ENCODE assay signal across 8 mouse cellular contexts in genomic region chr4:128727019-128727720, GRCm38 (mm10). TPM values are rescaled to one million over a fixed set of nuclear protein-coding genes. Genes with fewer than 3 reads are reported as not detected.
DNase-seq lines count a peak whose midpoint lies in the region; ATAC-seq and TF ChIP-seq lines count a peak whose summit lies in the region.

No protein-coding gene starts in this region.

- 2% methylated on average over 58 of the region's 68 CpGs for WGBS in forebrain, embryonic 10.5 days
- 3% methylated on average over 66 of the region's 68 CpGs for WGBS in heart, embryonic 16.5 days
- WGBS in liver, postnatal 0 days (ENCODE audit: insufficient replicate concordance), result 5% methylated on average over 36 of the region's 68 CpGs
- WGBS in neural tube, embryonic 14.5 days, result 2% methylated on average over 55 of the region's 68 CpGs

- H3K27ac ChIP-seq in brown adipose tissue, adult 24 weeks (replicated peaks; ENCODE audit: low read depth, low read length), result peak overlapping the region; percentile 88
- peak overlapping the region; percentile 99 for H3K27ac ChIP-seq in forebrain, embryonic 10.5 days
- H3K27ac ChIP-seq in heart, embryonic 16.5 days (ENCODE audit: low read length), result peak overlapping the region; percentile 92
- H3K27ac ChIP-seq in liver, postnatal 0 days (ENCODE audit: low read depth), result peak overlapping the region; percentile 93
- peak overlapping the region; percentile 94 for H3K27ac ChIP-seq in neural tube, embryonic 14.5 days (ENCODE audit: low read depth, low read length)

- H3K4me1 ChIP-seq in brown adipose tissue, adult 24 weeks (ENCODE audit: control insufficient read depth, insufficient read depth, insufficient read length, low read length), result peaks cover 13% of the 10 kb centered on the region
- peaks cover 85% of the 10 kb centered on the region for H3K4me1 ChIP-seq in forebrain, embryonic 10.5 days
- peaks cover 43% of the 10 kb centered on the region for H3K4me1 ChIP-seq in heart, embryonic 16.5 days (ENCODE audit: control insufficient read depth, insufficient read depth, low read length)
- peaks cover 25% of the 10 kb centered on the region for H3K4me1 ChIP-seq in liver, postnatal 0 days (ENCODE audit: insufficient read depth)
- H3K4me1 ChIP-seq in neural tube, embryonic 14.5 days (ENCODE audit: control insufficient read depth, insufficient read depth, low read length), result peaks cover 41% of the 10 kb centered on the region

- peak overlapping the region; percentile 96 for H3K4me3 ChIP-seq in brown adipose tissue, adult 24 weeks (ENCODE audit: insufficient read depth, low read depth, low read length)
- H3K4me3 ChIP-seq in forebrain, embryonic 10.5 days, result peak overlapping the region; percentile 95
- peak overlapping the region; percentile 71 for H3K4me3 ChIP-seq in heart, embryonic 16.5 days (ENCODE audit: low read length)
- H3K4me3 ChIP-seq in liver, postnatal 0 days (ENCODE audit: low read depth, low read length), result peak overlapping the region; percentile 75
- H3K4me3 ChIP-seq in neural tube, embryonic 14.5 days (ENCODE audit: low read depth, low read length), result peak overlapping the region; percentile 93

- DNase-seq in CD4-positive, CD25-positive, alpha-beta regulatory T cell, adult 2 months (ENCODE audit: low read depth, low spot score), result peak; percentile 90
- DNase-seq in forebrain, embryonic 10.5 days (ENCODE audit: extremely low spot score, low spot score), result peak; percentile 66
- peak; percentile 87 to 93 for DNase-seq in kidney, postnatal 25 days
- peak; percentile 87 for DNase-seq in liver, postnatal 0 days
- DNase-seq in testis, postnatal 14 days (ENCODE audit: low spot score), result peak; percentile 78

- no peaks in the 10 kb centered on the region for H3K9me3 ChIP-seq in forebrain, embryonic 10.5 days
- H3K9me3 ChIP-seq in heart, embryonic 16.5 days (replicated peaks; ENCODE audit: control insufficient read depth, low read length), result no peaks in the 10 kb centered on the region
- no peaks in the 10 kb centered on the region for H3K9me3 ChIP-seq in liver, postnatal 0 days (ENCODE audit: low read length)
- H3K9me3 ChIP-seq in neural tube, embryonic 14.5 days (ENCODE audit: control insufficient read depth, low read length), result no peaks in the 10 kb centered on the region

- TF ChIP-seq CTCF in liver, postnatal 0 days (IDR thresholded peaks at IDR 0.05; ENCODE audit: low read depth), result no peak

- H3K27me3 ChIP-seq in forebrain, embryonic 10.5 days (ENCODE audit: poor library complexity, severe bottlenecking), result peaks cover 37% of the 10 kb centered on the region
- no peaks in the 10 kb centered on the region for H3K27me3 ChIP-seq in heart, embryonic 16.5 days (ENCODE audit: control insufficient read depth, insufficient read depth, low read length)
- H3K27me3 ChIP-seq in liver, postnatal 0 days (ENCODE audit: insufficient read depth, low read length), result no peaks in the 10 kb centered on the region
- no peaks in the 10 kb centered on the region for H3K27me3 ChIP-seq in neural tube, embryonic 14.5 days (ENCODE audit: control insufficient read depth, insufficient read depth, low read length)

- H3K4me2 ChIP-seq in heart, embryonic 16.5 days (ENCODE audit: low read depth, low read length), result peak overlapping the region; percentile 91
- H3K4me2 ChIP-seq in liver, postnatal 0 days (ENCODE audit: low read depth, low read length), result peak overlapping the region; percentile 72
- peak overlapping the region; percentile 99 for H3K4me2 ChIP-seq in neural tube, embryonic 14.5 days (ENCODE audit: low read depth, low read length)

- H3K36me3 ChIP-seq in forebrain, embryonic 10.5 days (replicated peaks), result peaks cover 32% of the 10 kb centered on the region
- H3K36me3 ChIP-seq in heart, embryonic 16.5 days (ENCODE audit: control insufficient read depth, insufficient read depth), result no peaks in the 10 kb centered on the region
- H3K36me3 ChIP-seq in liver, postnatal 0 days (replicated peaks; ENCODE audit: insufficient read depth, low read length), result no peaks in the 10 kb centered on the region; the same call in 1 of the 2 replicates
- peaks cover 3% of the 10 kb centered on the region; the same call in 1 of the 2 replicates for H3K36me3 ChIP-seq in neural tube, embryonic 14.5 days (ENCODE audit: control insufficient read depth, insufficient read depth, low read length)

- peak; percentile 93 for ATAC-seq in heart, embryonic 16.5 days (replicated peaks; ENCODE audit: extremely low read depth, insufficient read depth, low FRiP score)
- peak; percentile 94 for ATAC-seq in liver, postnatal 0 days
- peak; percentile 90 for ATAC-seq in neural tube, embryonic 14.5 days (ENCODE audit: low read depth)

- peak overlapping the region; percentile 98 for H3K9ac ChIP-seq in heart, embryonic 16.5 days (ENCODE audit: low read length)
- peak overlapping the region; percentile 92 for H3K9ac ChIP-seq in liver, postnatal 0 days (replicated peaks)
- H3K9ac ChIP-seq in neural tube, embryonic 14.5 days (replicated peaks; ENCODE audit: low read depth, low read length), result peak overlapping the region; percentile 100

- TF ChIP-seq EP300 in liver, postnatal 0 days (IDR thresholded peaks at IDR 0.05; ENCODE audit: low read depth), result no peak

RNA-seq across cellular contexts. Expression of gene A3galt2, which starts 28.0 kb away (rescaled TPM):
- not detected in 2 replicates for polyA plus RNA-seq in brown adipose tissue, adult 24 weeks (2012; ENCODE audit: insufficient read depth, insufficient read length, missing spikeins)
- 0.07 and 0.17 TPM in 2 replicates for polyA plus RNA-seq in forebrain, embryonic 10.5 days (2016; fragmentation: Nextera tagmentation; extraction: Ambion mirVana)
- polyA plus RNA-seq in heart, embryonic 16.5 days (2015; fragmentation: Nextera tagmentation; extraction: Ambion mirVana), result 0.04 and 0.11 TPM in 2 replicates
- polyA plus RNA-seq in liver, postnatal 0 days (2015; fragmentation: Nextera tagmentation; extraction: Ambion mirVana), result not detected in 2 replicates
- polyA plus RNA-seq in neural tube, embryonic 14.5 days (2014; fragmentation: Nextera tagmentation; extraction: Ambion mirVana), result 0.45 and 0.51 TPM in 2 replicates

Comparison
In these comparisons a context has a peak if more than half of its experiments do, and no peak if none do; other contexts are left out.
1. Peak in every context shown above with its lines: DNase-seq, ATAC-seq, H3K4me3 ChIP-seq and H3K27ac ChIP-seq.